1 mouse cellular context compared by ENCODE assay signal in genomic region chr9:58565945-58566344, GRCm38 (mm10). TPM values are rescaled to one million over a fixed set of nuclear protein-coding genes. Genes with fewer than 3 reads are reported as not detected.
"Had no signal": no experiment of that assay in that cellular context is flagged by ENCODE, and none has a peak within 500 bp of the region (broad histone marks: within the 10 kb centered on the region; RNA-seq: fewer than 3 reads in every experiment).

No protein-coding gene starts in this region.

RNA-seq across cellular contexts. Expression of gene Cd276, which starts 10.7 kb away (rescaled TPM):
- total RNA-seq: megakaryocyte-erythroid progenitor cell, adult 5-6 weeks had no signal
